Mouse (Mus musculus): ENCODE results near the gene Gm45062.

DNA sequence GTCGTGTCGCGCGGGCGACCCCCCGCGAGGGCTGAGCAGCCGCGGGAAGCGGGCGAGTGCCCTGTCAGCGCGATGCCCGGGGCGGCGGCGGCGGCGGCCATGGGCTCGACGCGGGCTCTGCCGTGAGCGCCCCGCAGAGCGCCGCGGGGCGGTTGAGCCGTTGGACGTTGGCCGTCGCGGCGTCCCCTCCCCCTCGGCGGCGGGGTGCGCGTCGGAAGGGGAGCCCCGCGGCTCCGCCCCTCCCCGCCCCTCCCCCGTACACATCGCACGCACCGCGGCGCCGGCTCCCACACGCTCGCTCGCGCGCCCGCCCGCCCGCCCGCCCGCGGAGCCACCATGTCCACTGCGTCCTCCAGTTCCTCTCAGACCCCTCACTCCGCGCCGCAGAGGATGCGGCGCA, 250.3 kb downstream of the Gm45062 start, which contains the start of gene Glcci1:
- TF ChIP-seq CTCF (IDR thresholded peaks at IDR 0.05; ENCODE audit: extremely low read depth, insufficient read depth, insufficient read length, insufficient replicate concordance) (no peak), POLR2A (IDR thresholded peaks at IDR 0.05; ENCODE audit: low read depth, low read length) (peak; percentile 5; the same call in 1 of the 2 replicates)

Data from spleen, adult 2 months (tissue).